Mouse (Mus musculus) kidney, adult 2 months (tissue): ENCODE data around the gene Pomgnt1. TPM values are rescaled to one million over a fixed set of nuclear protein-coding genes. Genes with fewer than 3 reads are reported as not detected.

Experiments used
- DNase-seq: peaks from one replicate; pipeline ENCODE4 v3.0.0; 2021
- H3K27ac ChIP-seq: fragments of 200-500 bp; 2 replicates; pipeline ENCODE4 v1.5.1; 2012; ENCODE audit warnings: low read depth, low read length, control low read depth, inconsistent platforms; ENCODE audit not compliant: insufficient read depth
- H3K27me3 ChIP-seq: fragments of 200-500 bp; replicated peaks from 2 replicates; pipeline ENCODE4 v1.6.1; 2012; ENCODE audit warnings: mild to moderate bottlenecking, moderate library complexity, low read length, inconsistent platforms; ENCODE audit not compliant: control insufficient read depth, insufficient read depth
- H3K36me3 ChIP-seq: fragments of 200-500 bp; 2 replicates; pipeline ENCODE4 v1.6.1; 2012; ENCODE audit warnings: mild to moderate bottlenecking, moderate library complexity, low read length, inconsistent platforms; ENCODE audit not compliant: control insufficient read depth, insufficient read depth
- H3K4me1 ChIP-seq: fragments of 200-500 bp; 2 replicates; pipeline ENCODE4 v1.6.1; 2011; ENCODE audit warnings: low read length; ENCODE audit not compliant: control insufficient read depth, insufficient read depth
- H3K4me3 ChIP-seq: fragments of 200-500 bp; 2 replicates; pipeline ENCODE4 v1.5.1; 2011; ENCODE audit warnings: mild to moderate bottlenecking, low read depth, low read length, control low read depth; ENCODE audit not compliant: insufficient read depth
- CTCF ChIP-seq: fragments of 200-500 bp; conservative IDR thresholded peaks from 2 replicates; pipeline ENCODE4 v1.5.1; 2011; ENCODE audit warnings: low read depth, mild to moderate bottlenecking, control low read depth, low read length, moderate library complexity, mixed read lengths; ENCODE audit not compliant: insufficient read depth, insufficient read length
- POLR2A ChIP-seq: fragments of 200-500 bp; IDR thresholded peaks from one replicate; pipeline ENCODE4 v1.6.1; 2011; ENCODE audit warnings: low read depth, low read length, control low read depth
- WGBS: fragments of 180-500 bp; shearing (Covaris S2); methylation state at CpG from one replicate; pipeline ENCODE4 v1.1.7; 2018; 5-methylcytosine and 5-hydroxymethylcytosine counted together
- polyA plus RNA-seq: library from polyadenylated mRNA; depleted of rRNA; stranded (reverse); fragments of >200 nt; gene quantifications from 2 replicates; pipeline ENCODE4 v1.2.3, GENCODE M21; 2012

The Pomgnt1 gene
- polyA plus RNA-seq, 1 experiment = 46.0 TPM

GRCm38 (mm10) chr4:116173752-116174151 is 50.1 kb downstream of the Pomgnt1 start:
- Histone ChIP-seq H3K27me3 (no peaks in the 10 kb centered on the region), H3K4me1 (peaks cover 15% of the 10 kb centered on the region), H3K27ac (no peak overlapping the region), H3K4me3 (no peak overlapping the region), H3K36me3 (no peaks in the 10 kb centered on the region)
- WGBS = 93% methylated on average over 4 of the region's 4 CpGs
- TF ChIP-seq CTCF (no peak), POLR2A (no peak)
- DNase-seq = no peak

- DNase-seq = peak; percentile 84
- 46% methylated on average over 6 of the region's 6 CpGs for WGBS
- H3K36me3 ChIP-seq = no peaks in the 10 kb centered on the region
- H3K27ac ChIP-seq = peak overlapping the region; percentile 92
- H3K4me1 ChIP-seq = peaks cover 15% of the 10 kb centered on the region
- TF ChIP-seq POLR2A (no peak), CTCF (no peak)
- H3K27me3 ChIP-seq = no peaks in the 10 kb centered on the region
- no peak overlapping the region for H3K4me3 ChIP-seq
These were observed 51.0 kb downstream of the Pomgnt1 start for GRCm38 (mm10) chr4:116174466-116175116.

- Histone ChIP-seq H3K27ac (peak overlapping the region; percentile 92), H3K4me1 (peaks cover 15% of the 10 kb centered on the region), H3K36me3 (no peaks in the 10 kb centered on the region), H3K27me3 (no peaks in the 10 kb centered on the region), H3K4me3 (no peak overlapping the region)
- no peak for DNase-seq
- no peak for TF ChIP-seq POLR2A
- no peak for TF ChIP-seq CTCF
These were observed 51.5 kb downstream of the Pomgnt1 start for GRCm38 (mm10) chr4:116175136-116175535.

- WGBS = 64% methylated on average over 7 of the region's 7 CpGs
- no peak for TF ChIP-seq POLR2A
- TF ChIP-seq CTCF = no peak
- no peaks in the 10 kb centered on the region for H3K36me3 ChIP-seq
- peak overlapping the region; percentile 88 for H3K27ac ChIP-seq
- H3K4me1 ChIP-seq = peaks cover 15% of the 10 kb centered on the region
- no peaks in the 10 kb centered on the region for H3K27me3 ChIP-seq
- 0 out of 2 replicates have a peak overlapping the region, but pooled peaks have one; percentile 9 for H3K4me3 ChIP-seq
- no peak for DNase-seq
These were observed 52.3 kb downstream of the Pomgnt1 start for GRCm38 (mm10) chr4:116175711-116176542.

- Histone ChIP-seq H3K27ac (peak overlapping the region; percentile 88), H3K4me3 (peak overlapping the region; percentile 9; the same call in 1 of the 2 replicates), H3K36me3 (no peaks in the 10 kb centered on the region), H3K4me1 (peaks cover 15% of the 10 kb centered on the region), H3K27me3 (no peaks in the 10 kb centered on the region)
- 13% methylated on average over 10 of the region's 10 CpGs for WGBS
- DNase-seq = peak; percentile 90
- TF ChIP-seq POLR2A (no peak), CTCF (no peak)
These were observed 52.9 kb downstream of the Pomgnt1 start for GRCm38 (mm10) chr4:116176543-116176988.

GRCm38 (mm10) chr4:116177140-116177539 is 53.5 kb downstream of the Pomgnt1 start:
- WGBS = 16% methylated on average over 5 of the region's 5 CpGs
- H3K4me1 ChIP-seq = peaks cover 15% of the 10 kb centered on the region
- no peak overlapping the region for H3K4me3 ChIP-seq
- DNase-seq = peak; percentile 93
- no peaks in the 10 kb centered on the region for H3K27me3 ChIP-seq
- no peaks in the 10 kb centered on the region for H3K36me3 ChIP-seq
- TF ChIP-seq POLR2A (no peak), CTCF (no peak)
- H3K27ac ChIP-seq = peak overlapping the region; percentile 88

- 73% methylated on average over 3 of the region's 3 CpGs for WGBS
- Histone ChIP-seq H3K27ac (no peak overlapping the region), H3K36me3 (no peaks in the 10 kb centered on the region), H3K27me3 (no peaks in the 10 kb centered on the region), H3K4me1 (peaks cover 3% of the 10 kb centered on the region; the same call in 1 of the 2 replicates), H3K4me3 (no peak overlapping the region)
- no peak for DNase-seq
- TF ChIP-seq POLR2A (no peak), CTCF (no peak)
These were observed 58.4 kb downstream of the Pomgnt1 start for GRCm38 (mm10) chr4:116182079-116182478.
